Mouse (Mus musculus) limb, embryonic 12.5 days (tissue): Measurements from ENCODE around the gene Inpp5d. TPM values are rescaled to one million over a fixed set of nuclear protein-coding genes. Genes with fewer than 3 reads are reported as not detected.

Experiments
- ATAC-seq: fragments of 200-750 bp; cut with Nextera tagmentation; 2 replicates; pipeline ENCODE4 v1.8.0; 2017; ENCODE audit warnings: low read depth, moderate TSS enrichment; ENCODE audit not compliant: insufficient number of reproducible peaks, insufficient read depth, low FRiP score, low TSS enrichment
- H3K27ac ChIP-seq: fragments of 300-500 bp; sonication (generic); 2 replicates; pipeline ENCODE4 v1.5.1; 2016; ENCODE audit warnings: mild to moderate bottlenecking, moderate library complexity
- H3K27me3 ChIP-seq: fragments of 300-500 bp; sonication (generic); 2 replicates; pipeline ENCODE4 v1.6.1; 2016; ENCODE audit warnings: mild to moderate bottlenecking, moderate library complexity
- H3K36me3 ChIP-seq: fragments of 300-500 bp; sonication (generic); 2 replicates; pipeline ENCODE4 v1.6.1; 2016; ENCODE audit warnings: mild to moderate bottlenecking, moderate library complexity
- H3K4me1 ChIP-seq: fragments of 300-500 bp; sonication (generic); replicated peaks from 2 replicates; pipeline ENCODE4 v1.6.1; 2016
- H3K4me2 ChIP-seq: fragments of 300-500 bp; sonication (generic); 2 replicates; pipeline ENCODE4 v1.6.1; 2016; ENCODE audit warnings: mild to moderate bottlenecking, moderate library complexity
- H3K4me3 ChIP-seq: fragments of 300-500 bp; sonication (generic); replicated peaks from 2 replicates; pipeline ENCODE4 v1.5.1; 2016; ENCODE audit warnings: mild to moderate bottlenecking
- H3K9ac ChIP-seq: fragments of 300-500 bp; sonication (generic); replicated peaks from 2 replicates; pipeline ENCODE4 v1.6.1; 2016; ENCODE audit warnings: mild to moderate bottlenecking, moderate library complexity
- H3K9me3 ChIP-seq: fragments of 300-500 bp; sonication (generic); 2 replicates; pipeline ENCODE4 v1.6.1; 2016; ENCODE audit warnings: mild to moderate bottlenecking, moderate library complexity
- WGBS: fragments of 180-500 bp; shearing (Covaris S2); methylation state at CpG from one replicate; pipeline ENCODE4 v1.1.7; 2016; 5-methylcytosine and 5-hydroxymethylcytosine counted together
- polyA plus RNA-seq: library from polyadenylated mRNA; unstranded; fragments of >200 nt; fragmentation: Nextera tagmentation; extraction: Ambion mirVana; gene quantifications from 2 replicates; pipeline ENCODE4 v1.2.1, GENCODE M21; 2016

Gene Inpp5d
- polyA plus RNA-seq, 1 experiment from 2014 or later, result 3.6 TPM

DNA sequence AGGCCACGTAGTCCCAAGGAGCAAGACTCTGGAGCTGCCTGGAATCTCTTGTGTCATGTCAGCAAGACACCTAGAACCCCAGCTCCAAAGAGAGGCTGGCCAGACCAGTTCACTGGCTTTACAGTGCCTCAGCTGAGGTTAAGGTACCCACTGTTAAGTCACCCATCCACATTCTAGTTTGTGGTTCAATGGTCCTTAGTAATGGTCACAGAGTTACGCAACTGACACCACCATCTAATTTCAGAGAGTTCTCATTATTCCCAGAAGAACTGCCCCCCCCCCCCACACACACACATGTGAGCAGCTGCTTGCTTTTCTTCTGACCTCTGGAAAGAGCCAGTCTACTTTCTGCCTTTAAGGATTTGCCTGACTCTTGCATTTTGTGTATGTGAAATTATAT is 4.7 kb downstream of the Inpp5d start:
- H3K4me3 ChIP-seq, result no peak overlapping the region
- H3K36me3 ChIP-seq, result no peaks in the 10 kb centered on the region
- ATAC-seq, result no peak
- no peak overlapping the region for H3K27ac ChIP-seq
- H3K4me1 ChIP-seq, result 0 out of 2 replicates have a peak, but pooled peaks cover 5% of the 10 kb centered on the region
- H3K9me3 ChIP-seq, result no peaks in the 10 kb centered on the region
- no peak overlapping the region for H3K4me2 ChIP-seq
- H3K27me3 ChIP-seq, result no peaks in the 10 kb centered on the region
- 84% methylated on average over 2 of the region's 2 CpGs for WGBS
- H3K9ac ChIP-seq, result no peak overlapping the region

DNA sequence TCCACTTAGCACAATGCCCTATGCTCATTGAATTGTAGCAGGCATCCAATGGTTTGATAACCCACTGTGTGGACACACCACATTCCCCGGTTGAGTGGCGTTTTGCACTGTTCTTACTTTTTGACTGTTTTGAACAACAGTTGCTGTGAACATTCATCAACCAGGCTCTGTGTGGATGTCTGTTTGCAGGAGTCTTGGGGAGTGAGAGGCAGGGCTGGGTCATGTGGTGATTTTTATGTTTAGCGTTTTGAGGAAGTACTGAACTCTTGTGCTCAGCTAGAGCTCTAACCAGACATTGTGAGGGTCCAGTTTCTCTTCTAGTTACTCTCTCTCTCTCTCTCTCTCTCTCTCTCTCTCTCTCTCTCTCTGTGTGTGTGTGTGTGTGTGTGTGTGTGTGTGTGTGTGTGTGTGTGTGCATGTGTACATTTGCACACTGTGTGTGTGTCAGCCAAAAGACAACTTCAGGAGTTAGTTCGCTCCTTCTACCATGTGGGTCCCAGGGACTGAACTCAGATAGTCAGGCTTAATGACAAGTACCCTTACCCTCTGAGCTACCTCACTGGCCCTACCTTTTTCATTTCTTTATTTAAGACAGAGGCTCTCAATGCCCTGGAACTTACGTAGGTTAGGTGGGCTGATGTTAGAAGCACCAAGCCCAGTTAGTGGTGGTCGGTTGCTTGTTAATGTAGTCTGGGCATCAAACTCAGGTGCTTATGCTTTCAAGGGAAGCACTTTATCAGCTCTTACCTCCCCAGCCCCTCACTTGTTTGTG is 5.3 kb downstream of the Inpp5d start:
- Histone ChIP-seq H3K4me2 (no peak overlapping the region), H3K4me1 (0 out of 2 replicates have a peak, but pooled peaks cover 3% of the 10 kb centered on the region), H3K4me3 (no peak overlapping the region), H3K9me3 (no peaks in the 10 kb centered on the region), H3K9ac (no peak overlapping the region), H3K27me3 (no peaks in the 10 kb centered on the region), H3K36me3 (no peaks in the 10 kb centered on the region), H3K27ac (no peak overlapping the region)
- ATAC-seq, result no peak
- WGBS, result 83% methylated on average over 6 of the region's 6 CpGs

DNA sequence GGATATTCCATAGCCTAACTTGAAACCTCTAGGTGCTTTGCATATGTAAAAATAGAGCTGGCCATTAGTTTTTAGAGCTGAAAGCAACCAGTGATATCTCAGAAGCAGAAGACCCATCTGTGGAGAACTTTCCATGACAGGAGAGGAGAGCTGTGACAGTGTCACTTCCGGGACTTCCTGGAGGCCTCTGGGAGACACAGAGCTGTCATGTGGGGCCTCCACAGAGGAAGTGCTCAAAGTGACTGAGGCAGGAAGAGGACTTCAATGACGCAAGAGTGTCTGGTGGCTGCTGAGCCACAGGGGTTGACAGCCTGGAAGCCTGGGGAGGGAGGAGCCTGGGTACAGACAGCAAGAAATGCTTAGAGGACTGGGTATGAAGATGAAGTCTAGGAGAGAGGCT is 6.2 kb downstream of the Inpp5d start:
- H3K36me3 ChIP-seq, result no peaks in the 10 kb centered on the region
- no peaks in the 10 kb centered on the region for H3K27me3 ChIP-seq
- H3K9me3 ChIP-seq, result no peaks in the 10 kb centered on the region
- H3K4me3 ChIP-seq, result no peak overlapping the region
- no peak for ATAC-seq
- WGBS, result 49% methylated on average over 2 of the region's 2 CpGs
- no peaks in the 10 kb centered on the region for H3K4me1 ChIP-seq
- H3K27ac ChIP-seq, result no peak overlapping the region
- H3K9ac ChIP-seq, result no peak overlapping the region
- no peak overlapping the region for H3K4me2 ChIP-seq

DNA sequence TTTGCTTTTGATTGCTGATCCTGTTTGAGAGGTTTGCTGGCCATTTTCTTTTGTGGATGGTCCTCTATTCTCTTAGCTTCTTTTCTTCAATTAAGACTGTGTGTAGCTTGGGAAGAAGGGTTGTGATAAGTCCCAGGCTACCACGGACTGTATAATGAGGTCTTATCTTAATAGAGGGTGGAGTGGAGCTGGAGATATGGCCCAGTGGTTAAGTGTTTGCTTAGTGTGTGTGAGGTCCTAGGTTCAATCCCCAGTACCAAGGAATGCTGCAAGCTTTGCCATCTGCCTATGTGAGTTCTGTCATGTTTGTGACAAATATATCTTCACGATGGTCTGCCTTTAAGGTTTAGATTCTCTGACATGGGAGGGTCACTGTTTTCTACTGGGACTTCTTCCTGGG is 8.0 kb downstream of the Inpp5d start:
- H3K4me1 ChIP-seq, result no peaks in the 10 kb centered on the region
- WGBS, result 79% methylated on average over 2 of the region's 2 CpGs
- H3K9me3 ChIP-seq, result no peaks in the 10 kb centered on the region
- ATAC-seq, result no peak
- H3K27ac ChIP-seq, result no peak overlapping the region
- H3K9ac ChIP-seq, result no peak overlapping the region
- no peak overlapping the region for H3K4me2 ChIP-seq
- H3K27me3 ChIP-seq, result no peaks in the 10 kb centered on the region
- H3K36me3 ChIP-seq, result no peaks in the 10 kb centered on the region
- no peak overlapping the region for H3K4me3 ChIP-seq

DNA sequence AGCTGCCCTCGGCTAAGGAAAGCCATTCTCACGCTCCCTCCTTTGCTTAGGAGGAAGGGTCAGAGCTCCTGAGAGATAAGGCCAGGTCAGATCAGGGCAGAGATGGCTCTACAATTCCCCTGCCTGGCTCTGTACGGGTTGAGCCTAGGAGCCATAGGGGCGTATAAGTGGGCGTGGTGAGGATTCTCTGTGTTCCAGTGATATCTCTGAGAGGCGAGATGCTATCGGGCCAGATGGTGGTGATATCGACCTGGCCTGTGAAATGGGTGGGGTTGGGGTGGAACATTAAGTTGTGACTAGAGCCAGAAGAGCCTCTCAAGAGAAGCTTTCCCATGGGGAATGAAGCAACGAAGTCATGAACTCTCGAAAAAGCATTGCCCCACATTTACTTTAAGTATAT is 11.5 kb downstream of the Inpp5d start:
- H3K4me2 ChIP-seq, result no peak overlapping the region
- ATAC-seq, result no peak
- no peaks in the 10 kb centered on the region for H3K27me3 ChIP-seq
- no peak overlapping the region for H3K9ac ChIP-seq
- no peaks in the 10 kb centered on the region for H3K9me3 ChIP-seq
- 71% methylated on average over 10 of the region's 10 CpGs for WGBS
- no peaks in the 10 kb centered on the region for H3K36me3 ChIP-seq
- H3K27ac ChIP-seq, result no peak overlapping the region
- no peak overlapping the region for H3K4me3 ChIP-seq
- no peaks in the 10 kb centered on the region for H3K4me1 ChIP-seq

DNA sequence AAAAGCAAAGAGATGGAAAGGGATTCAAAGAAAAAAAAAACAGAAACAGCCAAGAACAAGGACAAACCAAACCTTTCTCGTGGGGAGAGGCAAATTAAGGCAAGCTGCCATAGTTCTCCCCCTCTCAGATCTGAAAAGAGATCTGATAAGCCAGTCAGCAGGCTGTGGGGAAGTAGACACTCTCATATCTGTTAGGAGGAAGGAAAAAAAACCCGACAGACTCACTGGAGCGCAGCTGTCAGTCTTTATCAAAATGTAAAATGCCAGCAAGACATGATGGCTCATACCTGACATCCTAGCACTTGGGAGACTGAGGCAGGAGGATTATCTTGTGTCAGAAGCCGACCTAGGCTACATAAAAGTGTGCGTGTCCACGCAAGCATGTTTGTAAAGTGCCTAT is 12.1 kb downstream of the Inpp5d start:
- Histone ChIP-seq H3K4me1 (no peaks in the 10 kb centered on the region), H3K9ac (no peak overlapping the region), H3K4me3 (no peak overlapping the region), H3K9me3 (no peaks in the 10 kb centered on the region), H3K27me3 (no peaks in the 10 kb centered on the region), H3K27ac (no peak overlapping the region), H3K4me2 (no peak overlapping the region), H3K36me3 (no peaks in the 10 kb centered on the region)
- 80% methylated on average over 6 of the region's 6 CpGs for WGBS
- ATAC-seq, result no peak

DNA sequence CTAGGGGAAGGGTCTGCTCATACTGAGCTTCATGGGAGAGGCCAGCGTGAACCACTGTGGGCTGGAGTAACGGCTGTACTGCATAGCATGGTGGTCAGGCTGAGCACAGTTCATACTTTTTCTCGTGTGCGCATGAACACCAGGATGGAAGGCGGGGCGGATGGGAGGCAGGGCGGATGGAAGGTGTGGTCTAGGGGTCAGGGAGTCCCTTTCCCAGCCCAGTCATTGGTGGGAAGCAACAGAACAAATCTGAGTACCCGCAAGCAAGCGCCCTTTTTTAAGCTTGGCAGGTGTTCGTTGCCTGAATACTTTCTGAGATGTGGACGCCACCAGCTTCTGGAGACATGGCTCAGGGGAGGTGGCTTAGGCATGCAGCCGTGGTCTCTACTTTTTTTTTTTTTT is 16.6 kb downstream of the Inpp5d start:
- Histone ChIP-seq H3K9ac (no peak overlapping the region), H3K36me3 (no peaks in the 10 kb centered on the region), H3K27ac (no peak overlapping the region), H3K4me2 (no peak overlapping the region), H3K27me3 (no peaks in the 10 kb centered on the region), H3K9me3 (no peaks in the 10 kb centered on the region), H3K4me3 (no peak overlapping the region), H3K4me1 (no peaks in the 10 kb centered on the region; the same call in 1 of the 2 replicates)
- WGBS, result 90% methylated on average over 12 of the region's 12 CpGs
- no peak for ATAC-seq

DNA sequence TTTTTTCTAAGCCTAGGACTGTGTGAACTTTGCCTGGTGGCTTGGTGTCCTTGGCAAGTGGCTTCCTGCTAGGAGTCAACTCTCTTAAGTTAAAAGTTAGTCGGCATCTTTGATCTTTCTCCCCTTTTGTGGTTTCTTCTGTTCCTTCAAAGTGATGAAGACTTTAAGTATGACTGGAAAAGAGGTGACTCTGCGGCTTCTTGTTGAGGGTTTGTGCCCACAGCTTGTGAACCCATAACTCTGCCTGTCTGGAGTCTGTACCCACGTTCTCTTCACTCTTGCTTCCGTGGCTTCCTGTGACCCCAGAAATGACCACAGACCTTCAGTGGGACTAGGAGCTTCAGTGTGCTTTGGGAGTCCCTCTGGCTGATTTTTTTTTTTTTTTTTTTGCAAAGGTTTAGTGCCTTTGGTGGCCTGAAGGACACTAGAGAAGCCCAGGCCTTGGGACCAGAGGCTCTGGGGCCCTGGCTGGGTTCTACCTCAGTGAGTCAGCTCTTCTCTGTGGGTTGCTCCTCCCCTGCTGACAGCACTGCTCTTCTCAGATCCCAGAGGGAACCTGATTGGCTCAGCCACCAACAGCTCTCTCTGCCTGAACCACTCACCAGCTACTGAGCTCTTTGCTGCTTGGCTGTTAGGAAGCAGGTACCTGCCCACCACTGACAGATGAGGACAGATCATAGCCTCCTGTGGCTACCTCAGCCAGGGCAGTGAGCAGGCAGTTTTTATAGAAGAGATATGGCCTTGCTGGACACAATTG is 17.2 kb downstream of the Inpp5d start:
- no peaks in the 10 kb centered on the region for H3K27me3 ChIP-seq
- no peak overlapping the region for H3K4me3 ChIP-seq
- H3K27ac ChIP-seq, result no peak overlapping the region
- peak; percentile 68 for ATAC-seq
- H3K4me2 ChIP-seq, result no peak overlapping the region
- no peaks in the 10 kb centered on the region for H3K36me3 ChIP-seq
- WGBS, result 89% methylated on average over 4 of the region's 4 CpGs
- H3K9me3 ChIP-seq, result no peaks in the 10 kb centered on the region
- no peaks in the 10 kb centered on the region; the same call in 1 of the 2 replicates for H3K4me1 ChIP-seq
- H3K9ac ChIP-seq, result no peak overlapping the region

DNA sequence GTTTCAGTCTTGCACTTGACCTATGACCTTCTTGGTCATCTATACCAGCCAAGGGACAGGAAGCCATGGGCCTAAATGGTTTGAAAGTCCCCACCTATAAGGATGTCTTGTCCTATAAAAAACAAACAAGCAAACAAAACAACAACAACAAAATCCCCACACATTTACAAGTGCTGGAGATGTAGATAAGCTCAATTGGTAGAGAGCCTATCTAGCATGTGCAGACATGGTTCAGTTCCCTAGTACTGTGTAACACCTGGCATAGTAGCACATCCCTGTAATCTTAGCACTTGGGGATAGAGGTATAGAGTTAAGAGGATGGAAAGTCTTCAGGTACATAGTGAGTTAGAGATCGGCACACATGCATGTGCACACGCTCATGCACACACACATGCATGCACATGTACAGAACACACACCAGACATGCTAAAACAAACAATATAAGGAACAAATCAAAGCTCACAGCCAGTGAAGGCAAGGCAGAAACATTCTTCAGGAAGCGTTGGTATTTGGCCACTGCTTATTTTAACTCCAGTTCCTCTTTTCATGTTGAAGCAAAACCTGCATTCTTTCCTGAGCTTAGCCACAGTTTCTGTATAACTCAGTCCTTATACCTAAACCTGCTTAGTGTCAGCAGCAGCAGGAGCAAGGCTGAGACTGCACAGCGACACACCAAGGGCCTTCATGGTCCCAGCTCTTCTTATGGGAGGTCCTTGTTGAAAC is 17.9 kb downstream of the Inpp5d start:
- H3K4me1 ChIP-seq, result no peaks in the 10 kb centered on the region; the same call in 1 of the 2 replicates
- H3K9ac ChIP-seq, result no peak overlapping the region
- WGBS, result 87% methylated on average over 4 of the region's 4 CpGs
- H3K9me3 ChIP-seq, result no peaks in the 10 kb centered on the region
- H3K27me3 ChIP-seq, result no peaks in the 10 kb centered on the region
- H3K4me2 ChIP-seq, result no peak overlapping the region
- ATAC-seq, result no peak
- no peak overlapping the region for H3K27ac ChIP-seq
- no peak overlapping the region for H3K4me3 ChIP-seq
- H3K36me3 ChIP-seq, result no peaks in the 10 kb centered on the region

DNA sequence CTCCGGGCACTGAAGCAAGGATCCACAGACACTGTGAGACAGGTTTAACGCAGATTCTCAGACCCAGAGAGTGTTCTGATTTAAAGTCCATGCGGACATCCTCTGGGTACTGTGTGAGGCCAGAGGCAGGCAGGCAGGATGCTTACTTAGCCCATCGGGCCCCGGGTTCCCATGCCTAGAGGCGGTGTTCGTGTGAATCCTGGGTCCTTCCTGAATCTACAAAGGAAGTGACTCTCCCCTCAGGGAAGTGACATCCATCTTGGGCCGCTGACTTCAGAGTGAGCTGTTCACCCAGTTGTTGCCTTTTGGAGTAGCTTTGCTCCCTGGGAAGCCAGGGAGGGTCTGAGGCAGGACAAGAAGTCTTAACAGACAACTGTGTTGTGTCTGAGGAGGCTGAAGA is 19.6 kb downstream of the Inpp5d start:
- H3K36me3 ChIP-seq, result no peaks in the 10 kb centered on the region
- no peak for ATAC-seq
- H3K9ac ChIP-seq, result no peak overlapping the region
- peak overlapping the region; percentile 29; the same call in 1 of the 2 replicates for H3K27ac ChIP-seq
- H3K27me3 ChIP-seq, result no peaks in the 10 kb centered on the region
- H3K4me2 ChIP-seq, result no peak overlapping the region
- no peak overlapping the region for H3K4me3 ChIP-seq
- H3K9me3 ChIP-seq, result no peaks in the 10 kb centered on the region
- no peaks in the 10 kb centered on the region; the same call in 1 of the 2 replicates for H3K4me1 ChIP-seq
- 79% methylated on average over 8 of the region's 8 CpGs for WGBS

DNA sequence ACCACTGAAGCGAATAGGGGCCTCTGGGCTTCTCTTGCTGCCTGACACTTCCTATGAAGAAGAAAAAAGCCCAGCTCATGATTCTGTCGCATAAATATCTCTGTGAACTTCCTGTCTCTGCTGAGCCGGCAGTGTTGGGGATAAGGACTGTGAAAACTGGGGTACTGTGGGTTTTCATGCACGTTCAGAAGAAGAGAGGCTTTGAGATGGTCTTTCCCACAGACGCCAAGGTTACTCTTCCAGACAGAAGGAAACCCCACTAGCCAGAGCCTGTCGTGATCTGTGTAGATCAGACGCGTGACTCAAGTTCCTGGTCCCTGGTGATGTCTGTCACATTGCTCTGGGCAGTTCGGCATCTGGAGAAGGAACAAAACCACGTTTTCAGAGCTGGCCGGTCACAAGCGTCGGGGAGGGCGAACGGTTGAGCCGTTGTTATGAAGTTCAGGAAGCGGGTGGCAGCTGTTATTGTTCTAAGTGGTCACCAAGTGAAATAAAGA is 20.1 kb downstream of the Inpp5d start:
- Histone ChIP-seq H3K9me3 (no peaks in the 10 kb centered on the region), H3K36me3 (no peaks in the 10 kb centered on the region), H3K27me3 (no peaks in the 10 kb centered on the region), H3K4me1 (no peaks in the 10 kb centered on the region; the same call in 1 of the 2 replicates), H3K9ac (no peak overlapping the region), H3K4me2 (no peak overlapping the region), H3K4me3 (no peak overlapping the region), H3K27ac (peak overlapping the region; percentile 29; the same call in 1 of the 2 replicates)
- ATAC-seq, result no peak
- WGBS, result 74% methylated on average over 17 of the region's 17 CpGs
